Mouse (Mus musculus): ENCODE measurements around the gene Ube2cbp.

Gene Ube2cbp

GRCm38 (mm10) chr9:86447431-86447830 lies 17.3 kb downstream of the Ube2cbp start:
- H3K36me3 ChIP-seq (ENCODE audit: insufficient read depth, low read length), result no peaks in the 10 kb centered on the region
- TF ChIP-seq NANOG (IDR thresholded peaks at IDR 0.05; ENCODE audit: borderline replicate concordance, low read length) (no peak), CTCF (conservative IDR thresholded peaks at IDR 0.05; ENCODE audit: low read length) (no peak), POU5F1 (IDR thresholded peaks at IDR 0.05; ENCODE audit: borderline replicate concordance, low read length) (no peak)
- H3K9me3 ChIP-seq (ENCODE audit: low read length), result no peaks in the 10 kb centered on the region
- peaks cover 7% of the 10 kb centered on the region for H3K4me1 ChIP-seq (replicated peaks; ENCODE audit: low read depth, low read length)
- H3K27me3 ChIP-seq (ENCODE audit: insufficient read depth, low read length), result peaks cover 5% of the 10 kb centered on the region; the same call in 1 of the 2 replicates
- no peak overlapping the region for H3K4me3 ChIP-seq (replicated peaks; ENCODE audit: low read length)

GRCm38 (mm10) chr9:86446847-86447246 lies 17.9 kb downstream of the Ube2cbp start:
- TF ChIP-seq CTCF (conservative IDR thresholded peaks at IDR 0.05; ENCODE audit: low read length) (no peak), POU5F1 (IDR thresholded peaks at IDR 0.05; ENCODE audit: borderline replicate concordance, low read length) (no peak), NANOG (IDR thresholded peaks at IDR 0.05; ENCODE audit: borderline replicate concordance, low read length) (no peak)
- no peaks in the 10 kb centered on the region for H3K9me3 ChIP-seq (ENCODE audit: low read length)
- no peak overlapping the region for H3K4me3 ChIP-seq (replicated peaks; ENCODE audit: low read length)
- peaks cover 7% of the 10 kb centered on the region for H3K4me1 ChIP-seq (replicated peaks; ENCODE audit: low read depth, low read length)
- H3K27me3 ChIP-seq (ENCODE audit: insufficient read depth, low read length), result peaks cover 5% of the 10 kb centered on the region; the same call in 1 of the 2 replicates
- H3K36me3 ChIP-seq (ENCODE audit: insufficient read depth, low read length), result no peaks in the 10 kb centered on the region

DNA sequence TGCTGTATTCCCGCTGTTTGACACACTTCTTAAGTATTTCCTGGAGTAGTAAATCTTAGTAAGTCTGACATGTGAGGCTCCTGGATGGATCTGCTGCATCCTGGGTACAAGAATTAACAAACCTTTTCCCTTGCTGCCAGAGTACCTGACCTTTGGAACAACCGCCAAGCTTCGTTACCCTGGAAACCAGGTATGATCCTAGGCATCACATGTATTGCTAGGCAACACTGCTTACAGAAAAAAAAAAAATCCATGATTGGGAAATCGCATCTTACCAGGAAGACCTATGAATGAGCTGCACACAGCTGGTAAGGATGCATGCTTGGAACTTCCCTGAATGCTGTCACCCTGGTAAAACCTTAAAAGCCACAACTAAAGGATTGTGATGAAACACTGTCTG lies 22.5 kb downstream of the Ube2cbp start:
- Histone ChIP-seq H3K27me3 (ENCODE audit: insufficient read depth, low read length) (no peaks in the 10 kb centered on the region), H3K4me3 (replicated peaks; ENCODE audit: low read length) (no peak overlapping the region), H3K36me3 (ENCODE audit: insufficient read depth, low read length) (no peaks in the 10 kb centered on the region), H3K9me3 (ENCODE audit: low read length) (no peaks in the 10 kb centered on the region), H3K4me1 (replicated peaks; ENCODE audit: low read depth, low read length) (no peaks in the 10 kb centered on the region)
- TF ChIP-seq NANOG (IDR thresholded peaks at IDR 0.05; ENCODE audit: borderline replicate concordance, low read length), result no peak
- no peak for TF ChIP-seq CTCF (conservative IDR thresholded peaks at IDR 0.05; ENCODE audit: low read length)
- TF ChIP-seq POU5F1 (IDR thresholded peaks at IDR 0.05; ENCODE audit: borderline replicate concordance, low read length), result no peak

DNA sequence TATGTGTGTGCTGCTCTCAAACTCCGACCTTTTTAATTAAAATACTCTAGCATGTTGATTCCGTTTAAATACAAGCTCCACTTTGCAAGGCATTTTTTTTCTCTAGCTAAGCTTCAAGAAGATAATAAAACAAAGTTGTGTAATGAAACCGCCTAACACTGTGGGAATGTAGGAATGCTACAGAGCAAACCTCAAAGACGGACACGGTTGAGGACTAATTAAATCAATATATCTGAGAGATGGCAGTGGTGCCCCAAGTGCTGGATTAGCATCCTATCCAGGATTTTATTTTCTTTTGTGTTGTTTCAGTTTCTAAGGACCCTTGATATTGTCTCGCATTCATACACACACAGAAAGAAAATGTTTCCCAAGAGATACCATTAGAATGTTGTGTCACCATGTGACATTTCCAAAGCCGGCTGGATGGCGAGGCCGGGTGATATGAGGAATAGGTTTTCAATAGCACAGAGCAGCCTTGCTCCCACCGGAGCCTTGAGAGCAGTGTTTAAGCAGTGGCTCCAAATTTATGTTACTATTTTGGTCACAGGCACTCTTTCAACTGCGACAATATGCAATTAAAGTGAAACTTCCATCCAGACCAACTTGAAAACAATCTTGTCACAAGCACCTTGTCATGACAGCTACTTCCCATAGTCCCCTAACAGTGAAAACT lies 26.3 kb downstream of the Ube2cbp start:
- Histone ChIP-seq H3K9me3 (ENCODE audit: low read length) (no peaks in the 10 kb centered on the region), H3K27me3 (ENCODE audit: insufficient read depth, low read length) (no peaks in the 10 kb centered on the region), H3K4me1 (replicated peaks; ENCODE audit: low read depth, low read length) (no peaks in the 10 kb centered on the region), H3K4me3 (replicated peaks; ENCODE audit: low read length) (no peak overlapping the region), H3K36me3 (ENCODE audit: insufficient read depth, low read length) (no peaks in the 10 kb centered on the region)
- TF ChIP-seq NANOG (IDR thresholded peaks at IDR 0.05; ENCODE audit: borderline replicate concordance, low read length) (no peak), CTCF (conservative IDR thresholded peaks at IDR 0.05; ENCODE audit: low read length) (no peak), POU5F1 (IDR thresholded peaks at IDR 0.05; ENCODE audit: borderline replicate concordance, low read length) (no peak)

DNA sequence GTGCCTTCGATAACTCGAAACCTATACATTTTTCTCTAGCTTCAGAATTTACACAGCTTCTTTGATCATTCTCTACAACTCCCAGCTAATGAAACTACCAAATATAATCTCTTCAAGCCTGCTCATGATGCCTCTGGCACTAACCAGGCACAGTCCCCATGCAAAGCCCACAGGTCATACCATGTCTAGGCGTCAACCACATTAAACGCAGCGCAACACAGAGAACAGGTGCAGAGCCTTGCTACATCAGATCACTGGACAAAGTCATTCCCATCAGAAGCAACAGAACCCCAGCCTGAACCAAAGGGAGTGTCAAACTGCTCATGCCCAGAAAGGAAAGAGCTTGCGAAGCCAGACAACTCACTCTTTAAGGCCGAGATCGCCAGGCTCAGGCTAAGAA lies 28.1 kb downstream of the Ube2cbp start:
- no peaks in the 10 kb centered on the region for H3K36me3 ChIP-seq (ENCODE audit: insufficient read depth, low read length)
- no peaks in the 10 kb centered on the region for H3K9me3 ChIP-seq (ENCODE audit: low read length)
- H3K4me1 ChIP-seq (replicated peaks; ENCODE audit: low read depth, low read length), result no peaks in the 10 kb centered on the region
- TF ChIP-seq NANOG (IDR thresholded peaks at IDR 0.05; ENCODE audit: borderline replicate concordance, low read length) (no peak), POU5F1 (IDR thresholded peaks at IDR 0.05; ENCODE audit: borderline replicate concordance, low read length) (no peak), CTCF (conservative IDR thresholded peaks at IDR 0.05; ENCODE audit: low read length) (no peak)
- H3K27me3 ChIP-seq (ENCODE audit: insufficient read depth, low read length), result no peaks in the 10 kb centered on the region
- no peak overlapping the region for H3K4me3 ChIP-seq (replicated peaks; ENCODE audit: low read length)

DNA sequence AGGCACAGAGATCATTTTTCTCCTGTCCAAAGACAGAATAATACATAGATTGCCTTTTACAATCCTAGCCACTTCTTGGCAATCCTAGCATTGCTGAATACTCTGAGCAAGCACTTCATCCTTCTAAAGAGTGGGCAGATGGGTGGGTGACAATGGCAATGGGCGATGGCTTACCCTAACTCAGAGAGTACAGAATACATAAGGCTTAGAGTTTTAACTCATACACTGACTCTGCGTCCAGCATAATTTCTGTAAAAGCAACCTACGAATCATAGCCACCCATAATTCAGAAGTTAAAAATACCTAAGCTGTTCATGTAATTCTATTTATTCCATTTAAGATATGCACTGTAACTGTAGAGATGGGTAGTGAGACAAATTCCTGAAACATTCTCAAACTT lies 29.2 kb downstream of the Ube2cbp start:
- Histone ChIP-seq H3K9me3 (ENCODE audit: low read length) (no peaks in the 10 kb centered on the region), H3K4me3 (replicated peaks; ENCODE audit: low read length) (no peak overlapping the region), H3K27me3 (ENCODE audit: insufficient read depth, low read length) (no peaks in the 10 kb centered on the region), H3K4me1 (replicated peaks; ENCODE audit: low read depth, low read length) (no peaks in the 10 kb centered on the region), H3K36me3 (ENCODE audit: insufficient read depth, low read length) (no peaks in the 10 kb centered on the region)
- TF ChIP-seq POU5F1 (IDR thresholded peaks at IDR 0.05; ENCODE audit: borderline replicate concordance, low read length) (no peak), CTCF (conservative IDR thresholded peaks at IDR 0.05; ENCODE audit: low read length) (no peak), NANOG (IDR thresholded peaks at IDR 0.05; ENCODE audit: borderline replicate concordance, low read length) (no peak)

DNA sequence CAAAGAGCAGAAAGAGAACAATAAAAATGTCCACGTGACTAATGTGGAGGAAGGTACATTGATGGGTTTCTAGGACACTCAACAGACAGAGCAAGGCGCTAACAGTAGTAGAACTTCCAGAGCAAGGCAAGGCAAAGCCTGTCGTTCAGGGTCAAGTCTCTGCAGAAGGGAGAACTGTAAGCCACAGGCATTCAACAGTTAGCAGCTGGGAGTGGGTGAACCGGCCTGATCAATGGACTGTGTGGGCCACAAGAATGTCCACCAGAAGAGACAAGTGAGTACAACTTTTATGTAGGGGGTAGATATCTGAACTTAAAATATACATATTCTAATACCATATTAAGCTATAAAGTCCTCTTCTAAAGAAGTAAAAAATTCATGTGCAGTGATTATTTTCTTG lies 41.4 kb downstream of the Ube2cbp start:
- H3K4me1 ChIP-seq (replicated peaks; ENCODE audit: low read depth, low read length), result no peaks in the 10 kb centered on the region
- TF ChIP-seq NANOG (IDR thresholded peaks at IDR 0.05; ENCODE audit: borderline replicate concordance, low read length) (no peak), POU5F1 (IDR thresholded peaks at IDR 0.05; ENCODE audit: borderline replicate concordance, low read length) (no peak), CTCF (conservative IDR thresholded peaks at IDR 0.05; ENCODE audit: low read length) (no peak)
- no peak overlapping the region for H3K4me3 ChIP-seq (replicated peaks; ENCODE audit: low read length)
- H3K9me3 ChIP-seq (ENCODE audit: low read length), result no peaks in the 10 kb centered on the region
- H3K27me3 ChIP-seq (ENCODE audit: insufficient read depth, low read length), result no peaks in the 10 kb centered on the region
- H3K36me3 ChIP-seq (ENCODE audit: insufficient read depth, low read length), result no peaks in the 10 kb centered on the region

GRCm38 (mm10) chr9:86419366-86419765 lies 45.4 kb downstream of the Ube2cbp start:
- no peaks in the 10 kb centered on the region for H3K9me3 ChIP-seq (ENCODE audit: low read length)
- no peaks in the 10 kb centered on the region for H3K4me1 ChIP-seq (replicated peaks; ENCODE audit: low read depth, low read length)
- no peak overlapping the region for H3K4me3 ChIP-seq (replicated peaks; ENCODE audit: low read length)
- no peak for TF ChIP-seq NANOG (IDR thresholded peaks at IDR 0.05; ENCODE audit: borderline replicate concordance, low read length)
- TF ChIP-seq POU5F1 (IDR thresholded peaks at IDR 0.05; ENCODE audit: borderline replicate concordance, low read length), result no peak
- no peak for TF ChIP-seq CTCF (conservative IDR thresholded peaks at IDR 0.05; ENCODE audit: low read length)
- H3K36me3 ChIP-seq (ENCODE audit: insufficient read depth, low read length), result no peaks in the 10 kb centered on the region
- no peaks in the 10 kb centered on the region for H3K27me3 ChIP-seq (ENCODE audit: insufficient read depth, low read length)

GRCm38 (mm10) chr9:86417971-86418370 lies 46.8 kb downstream of the Ube2cbp start:
- Histone ChIP-seq H3K27me3 (ENCODE audit: insufficient read depth, low read length) (no peaks in the 10 kb centered on the region), H3K36me3 (ENCODE audit: insufficient read depth, low read length) (no peaks in the 10 kb centered on the region), H3K4me1 (replicated peaks; ENCODE audit: low read depth, low read length) (no peaks in the 10 kb centered on the region), H3K4me3 (replicated peaks; ENCODE audit: low read length) (no peak overlapping the region), H3K9me3 (ENCODE audit: low read length) (no peaks in the 10 kb centered on the region)
- TF ChIP-seq POU5F1 (IDR thresholded peaks at IDR 0.05; ENCODE audit: borderline replicate concordance, low read length) (no peak), CTCF (conservative IDR thresholded peaks at IDR 0.05; ENCODE audit: low read length) (no peak), NANOG (IDR thresholded peaks at IDR 0.05; ENCODE audit: borderline replicate concordance, low read length) (no peak)

Data from E14TG2a.4 (cell line).